Mouse (Mus musculus): ENCODE measurements at regions not wholly inside any gene's neighbourhood (a gene's known extent, or its start where the extent isn't known, plus 50 kb on each side); places are given as distances from the start of the nearest gene placed in this dataset.

DNA sequence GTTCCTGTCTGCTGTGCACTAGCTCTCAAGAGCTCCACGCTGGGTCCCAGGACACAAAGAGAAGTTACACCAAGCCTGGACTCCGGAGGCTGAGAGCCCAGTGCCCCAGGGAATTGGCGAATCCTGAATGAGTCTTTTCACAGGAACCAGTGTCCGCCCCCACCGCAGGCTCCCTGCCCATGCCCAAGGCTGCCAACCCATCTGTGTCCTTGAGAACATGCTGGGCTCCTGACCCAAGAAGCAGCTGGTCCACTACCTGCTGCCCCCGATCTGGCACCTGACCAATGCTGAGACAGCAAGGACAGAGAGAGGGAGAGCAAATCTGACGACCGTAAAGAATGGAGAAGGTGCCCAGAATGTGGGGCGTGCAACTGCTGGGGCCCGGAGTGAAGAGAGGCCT lies 85.2 kb upstream of the Cplx2 start:
- no peak for DNase-seq

DNA sequence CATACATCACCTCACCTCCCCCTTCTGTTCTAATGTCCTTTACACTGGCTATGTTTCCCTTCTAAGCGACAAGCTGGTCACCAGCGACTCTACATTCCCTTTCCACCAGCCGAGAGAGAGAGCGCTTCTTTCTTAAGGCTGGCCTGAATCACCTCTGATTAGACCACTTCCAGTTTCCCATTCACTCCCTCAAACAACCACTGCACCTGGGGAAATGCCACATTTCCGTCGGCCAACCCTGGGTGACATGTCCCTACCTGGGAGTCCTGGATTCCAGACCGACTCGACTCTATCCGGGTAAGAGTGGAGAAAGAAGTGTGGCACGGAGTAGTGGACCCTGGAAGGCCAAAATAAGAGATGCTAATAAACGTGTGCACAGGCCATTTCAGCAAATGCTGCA lies 84.5 kb upstream of the Cplx2 start:
- DNase-seq = no peak

DNA sequence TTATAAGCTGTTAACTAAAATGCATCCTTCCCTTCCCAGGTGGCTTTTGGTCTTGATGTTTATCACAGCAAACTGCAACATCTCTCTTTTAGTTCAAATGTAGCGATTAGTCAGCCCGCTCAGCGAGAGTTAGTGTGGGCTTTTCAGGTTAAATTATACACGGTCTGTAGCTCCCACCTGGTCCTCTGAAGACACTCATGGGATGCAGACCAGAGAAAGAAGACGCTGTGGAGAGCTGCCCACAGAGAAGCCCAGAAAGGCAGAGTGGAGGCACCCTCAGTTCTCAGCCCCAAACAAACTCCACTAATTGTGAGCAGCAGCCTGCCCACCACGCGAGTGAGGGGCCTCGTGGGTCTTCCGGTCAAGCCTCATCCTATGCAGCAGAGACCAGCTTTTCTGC lies 81.1 kb upstream of the Cplx2 start:
- DNase-seq = no peak

DNA sequence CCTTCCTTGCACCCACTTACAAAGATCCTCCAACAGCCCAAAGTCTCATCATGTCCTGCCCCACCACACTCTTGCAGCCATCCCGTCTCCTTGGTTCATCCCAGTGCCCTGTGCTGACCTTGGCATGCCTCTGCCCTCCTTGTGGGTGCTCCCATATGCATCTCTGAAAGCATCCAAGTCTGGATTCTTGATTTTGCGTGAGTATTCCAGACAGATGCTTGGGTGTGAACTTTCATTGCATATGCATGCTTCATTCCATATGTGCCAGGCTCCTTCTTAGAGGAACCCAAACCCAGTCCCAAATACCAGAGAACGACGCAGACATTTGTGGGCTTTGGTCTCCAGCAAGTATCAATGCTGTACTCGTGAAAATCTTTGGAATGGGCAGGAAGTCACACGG lies 78.8 kb upstream of the Cplx2 start:
- DNase-seq = no peak

DNA sequence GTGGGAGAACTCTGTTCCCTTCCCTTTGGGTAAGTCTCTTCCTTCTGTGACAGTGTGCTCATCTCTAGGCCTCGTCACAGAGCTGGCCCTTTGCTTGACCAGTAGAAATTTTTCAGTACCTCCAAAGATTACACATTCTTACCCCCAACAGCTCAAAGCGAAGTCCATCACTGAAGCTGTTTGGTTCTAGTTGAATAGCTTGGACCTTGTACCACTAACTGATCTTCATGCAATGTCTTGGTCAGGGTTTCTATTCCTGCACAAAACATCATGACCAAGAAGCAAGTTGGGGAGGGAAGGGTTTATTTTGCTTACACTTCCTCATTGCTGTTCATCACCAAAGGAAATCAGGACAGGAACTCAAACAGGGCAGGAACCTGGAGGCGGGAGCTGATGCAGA lies 78.1 kb upstream of the Cplx2 start:
- DNase-seq = no peak

DNA sequence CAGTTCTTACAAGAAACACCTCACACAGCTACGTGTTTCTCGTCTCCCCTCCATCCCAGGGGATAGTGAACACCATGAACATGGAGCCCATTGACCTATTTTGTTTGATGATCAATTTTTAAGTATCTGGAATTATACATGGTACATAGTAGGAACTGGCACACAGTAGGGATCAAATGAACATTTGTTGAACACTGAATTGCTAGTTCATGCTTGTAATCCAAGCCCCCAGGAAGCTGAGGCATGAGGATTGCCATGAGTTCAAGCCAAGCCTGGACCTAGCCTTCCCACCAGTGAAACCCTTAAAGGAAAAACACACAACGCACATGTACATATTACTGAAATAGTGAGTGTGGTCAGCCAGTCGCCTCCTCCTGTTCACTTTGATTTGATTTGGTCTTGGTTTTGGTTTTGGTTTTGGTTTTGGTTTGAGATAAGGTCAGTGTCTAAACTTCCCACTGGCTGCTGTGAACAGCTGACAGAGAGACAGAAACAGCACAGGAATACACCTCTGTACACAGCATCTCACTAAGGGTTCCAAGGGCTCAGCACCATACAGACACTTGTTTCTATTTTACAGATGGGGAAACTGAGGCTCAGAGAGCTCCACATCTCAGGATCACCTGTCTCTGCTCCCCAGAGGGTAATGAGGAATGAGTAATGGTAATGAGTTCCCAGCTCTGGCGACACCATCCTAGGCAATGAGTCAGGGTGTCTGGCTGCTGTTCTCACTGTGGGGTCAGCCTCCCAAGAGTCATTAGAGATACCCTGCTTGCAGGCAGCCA lies 75.5 kb upstream of the Cplx2 start:
- DNase-seq = no peak

DNA sequence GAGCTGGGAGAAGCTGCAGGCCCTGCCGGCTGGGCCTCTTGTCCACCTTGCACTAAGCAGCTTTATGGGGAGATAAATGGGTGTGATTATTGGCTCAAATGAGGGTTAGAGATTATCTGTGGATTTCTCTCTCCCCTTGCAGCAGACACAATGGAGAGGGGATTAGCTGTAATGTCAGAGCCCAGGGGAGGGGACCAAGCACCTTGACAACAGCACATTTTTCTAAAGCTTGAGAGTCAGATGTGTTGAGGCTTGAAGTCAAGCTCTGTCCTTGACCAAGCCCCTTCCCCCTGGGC lies 74.9 kb upstream of the Cplx2 start:
- no peak for DNase-seq

DNA sequence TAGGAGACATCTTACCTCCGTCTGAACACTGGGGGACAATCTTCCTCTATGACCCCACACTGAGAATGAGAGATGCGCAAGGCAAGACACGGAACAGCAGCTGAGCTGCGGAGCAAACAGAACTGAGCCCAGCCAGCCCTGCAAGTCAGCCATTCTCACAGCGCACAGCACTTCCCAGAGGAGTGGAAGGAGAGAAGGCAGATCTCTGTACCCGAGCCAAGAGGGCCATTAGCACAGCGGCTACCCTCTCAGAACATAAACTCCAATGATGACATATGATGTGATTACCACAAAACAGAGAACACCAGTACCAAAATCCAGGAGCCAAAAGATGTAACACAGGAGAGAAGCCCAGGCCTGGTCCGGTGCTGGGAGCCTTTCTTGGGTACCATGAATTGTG lies 72.3 kb upstream of the Cplx2 start:
- DNase-seq = no peak

DNA sequence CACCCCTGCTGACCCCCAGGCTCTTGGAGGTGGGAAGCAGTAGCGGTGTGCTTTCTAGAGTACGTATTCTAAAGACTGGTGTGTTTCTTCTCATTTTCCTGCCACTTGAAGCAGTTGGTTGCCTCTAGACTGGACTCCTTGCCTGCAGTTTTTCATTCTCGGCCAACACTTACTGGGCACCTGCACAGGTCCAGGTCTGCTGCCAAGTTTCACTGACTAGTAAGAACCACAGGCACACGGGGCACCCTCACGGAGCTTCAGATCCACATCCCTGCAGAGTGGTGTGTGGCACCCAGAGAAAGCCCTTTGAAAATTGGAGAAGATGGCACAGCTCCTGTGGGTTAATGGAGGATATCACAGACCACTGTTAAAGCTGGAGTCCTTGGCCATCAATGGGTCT lies 71.9 kb upstream of the Cplx2 start:
- DNase-seq = no peak

DNA sequence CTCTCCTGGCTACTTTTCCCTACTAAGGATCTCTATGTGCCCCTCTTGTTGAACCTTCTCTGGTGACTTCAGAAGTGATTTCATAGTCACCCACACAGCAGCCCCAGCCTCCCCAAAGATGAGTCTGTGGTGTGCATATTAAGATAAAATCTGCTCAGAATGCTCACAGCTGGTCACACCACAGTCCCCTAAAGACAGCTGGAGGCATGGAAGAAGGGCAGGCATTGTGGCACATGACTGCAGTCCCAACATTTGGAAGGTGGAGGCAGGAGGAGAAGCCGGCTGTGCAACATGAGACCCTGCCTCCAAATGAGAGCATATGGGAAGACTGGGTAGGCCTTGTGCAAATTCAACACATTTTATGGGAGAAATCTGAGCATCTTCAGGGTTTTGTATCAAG lies 70.0 kb upstream of the Cplx2 start:
- DNase-seq = no peak

DNA sequence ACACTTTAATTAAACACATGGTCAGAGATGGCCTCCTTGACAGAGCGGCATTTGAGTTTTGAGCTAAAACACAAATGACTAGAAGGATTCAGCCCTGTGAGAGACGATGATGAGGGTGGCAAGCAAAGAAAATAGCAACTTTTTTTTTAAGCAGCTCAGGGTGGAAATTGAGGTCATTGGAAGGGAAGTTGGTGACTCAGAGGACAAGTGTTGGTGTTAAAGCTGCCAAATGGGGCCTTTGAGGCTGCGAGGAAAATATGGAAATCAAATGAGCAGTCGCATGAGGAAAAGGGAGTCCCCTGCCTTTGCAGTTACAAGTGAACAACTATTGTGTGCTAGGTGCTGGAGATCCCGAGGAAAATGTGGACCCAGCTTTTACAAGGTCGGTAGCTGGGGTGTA lies 69.5 kb upstream of the Cplx2 start:
- no peak for DNase-seq

DNA sequence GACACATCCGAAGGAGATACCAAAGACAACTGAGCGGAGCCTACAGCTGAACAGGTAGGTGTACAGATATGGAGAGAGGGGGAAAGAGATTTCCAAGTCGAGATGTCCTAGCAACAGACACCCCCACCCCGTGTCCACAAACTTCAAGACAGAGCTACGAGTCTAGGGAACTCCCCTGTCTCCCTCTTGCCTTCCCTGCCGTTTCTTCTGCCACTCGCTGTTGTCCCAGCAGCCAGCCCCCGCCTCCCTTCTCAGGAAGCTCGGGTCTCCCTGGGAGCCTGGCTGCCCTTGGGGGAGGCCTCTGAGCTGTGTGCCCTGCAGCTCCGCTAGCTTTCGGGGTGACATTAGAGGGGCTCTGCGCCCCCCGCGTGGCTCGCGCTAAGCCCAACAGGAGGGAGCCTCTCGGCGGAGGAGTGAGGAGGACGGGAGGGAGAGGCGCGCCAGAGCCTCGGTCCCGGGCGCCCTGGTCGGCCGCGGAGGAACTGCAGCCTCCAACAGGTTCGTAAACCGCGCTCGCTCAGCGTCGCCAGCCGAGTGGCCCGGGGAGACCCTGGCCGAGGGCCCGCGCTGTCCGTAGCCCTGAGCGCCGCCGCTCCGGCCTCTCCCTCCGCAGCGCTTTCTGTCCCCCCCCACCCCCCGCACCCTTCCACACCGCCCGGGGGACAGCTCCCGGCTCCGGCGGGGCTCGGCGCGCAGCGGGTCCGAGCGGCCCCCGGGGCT lies 68.6 kb upstream of the Cplx2 start:
- DNase-seq = peak; percentile 52 to 58

DNA sequence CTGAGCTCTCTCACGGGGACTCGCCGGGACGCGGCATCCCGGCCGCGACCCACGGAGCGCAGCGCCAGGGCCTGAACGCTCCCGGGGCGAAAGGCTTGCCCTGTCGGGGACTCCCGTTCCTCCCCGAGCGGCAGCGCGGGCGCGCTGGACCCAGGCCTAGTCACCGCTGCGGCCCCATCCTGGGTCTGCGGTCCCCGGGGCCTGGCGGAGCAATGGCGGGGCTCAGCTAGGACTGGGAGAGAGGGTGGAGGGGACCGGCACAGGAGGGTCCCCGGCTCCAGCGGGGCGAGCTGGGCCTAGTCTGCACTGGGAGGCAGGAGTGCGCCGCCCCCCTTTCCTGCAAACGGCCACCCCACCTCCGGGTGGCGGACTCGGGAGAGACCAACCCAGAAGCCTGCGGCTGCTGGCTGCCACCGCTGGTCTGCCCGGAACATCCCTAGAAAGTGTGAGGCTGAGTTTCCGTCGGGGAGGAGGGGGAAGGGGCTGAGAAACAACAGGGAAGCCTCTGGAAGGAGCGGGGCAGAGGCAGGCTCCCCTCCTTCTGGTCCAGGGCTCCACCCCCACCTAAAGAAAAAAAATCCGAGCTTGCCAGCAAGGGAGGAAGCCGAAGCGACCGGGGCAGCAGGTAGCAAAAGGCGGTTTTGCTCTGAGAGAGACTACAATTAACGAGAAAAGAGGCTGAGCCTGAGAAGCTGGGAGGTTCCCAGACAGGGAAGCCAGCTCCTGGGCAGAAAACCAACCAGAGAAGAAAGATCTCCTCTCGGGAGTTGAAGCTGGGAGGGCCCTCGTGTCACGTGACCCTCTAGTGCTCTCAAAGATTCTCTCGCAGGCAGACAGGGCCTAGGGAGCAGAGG lies 67.9 kb upstream of the Cplx2 start:
- DNase-seq = peak; percentile 80 to 86

DNA sequence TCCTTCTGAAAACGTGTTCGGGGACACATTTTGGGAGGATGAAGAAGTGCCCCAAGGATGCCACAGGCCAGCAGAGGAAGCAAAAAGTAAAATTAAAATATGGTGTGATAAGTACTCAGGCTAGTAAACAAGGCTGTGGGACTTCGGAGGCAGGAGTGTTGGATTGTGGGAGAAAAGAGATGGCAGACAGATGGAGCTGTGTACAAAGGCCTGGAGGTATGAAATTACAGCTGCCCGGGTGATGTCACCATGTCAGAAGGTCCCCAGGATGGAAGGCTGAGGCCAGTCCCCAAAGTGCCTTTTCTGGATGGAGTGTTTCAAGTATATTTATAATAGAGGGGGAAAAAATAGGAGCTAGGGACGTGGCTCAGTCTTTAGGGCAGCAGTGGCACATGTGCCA lies 66.9 kb upstream of the Cplx2 start:
- no peak for DNase-seq

DNA sequence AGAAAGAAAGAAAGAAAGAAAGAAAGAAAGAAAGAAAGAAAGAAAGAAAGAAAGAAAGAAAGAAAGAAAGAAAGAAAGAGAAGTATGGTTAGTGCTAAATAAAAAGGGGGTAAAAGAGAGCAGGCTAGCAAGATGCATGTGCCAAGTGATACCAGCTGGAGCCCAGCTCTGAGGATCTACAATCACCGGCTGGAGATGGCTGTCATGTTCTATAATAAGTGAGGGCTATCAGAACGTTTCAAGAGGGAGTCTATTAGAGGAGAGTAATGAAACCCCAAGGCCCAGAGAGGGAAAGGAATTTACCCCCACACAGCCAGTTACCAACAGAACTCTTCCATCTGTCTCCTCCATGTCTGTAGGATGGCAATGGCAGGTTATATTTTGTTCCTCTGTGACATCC lies 62.6 kb upstream of the Cplx2 start:
- DNase-seq = no peak

DNA sequence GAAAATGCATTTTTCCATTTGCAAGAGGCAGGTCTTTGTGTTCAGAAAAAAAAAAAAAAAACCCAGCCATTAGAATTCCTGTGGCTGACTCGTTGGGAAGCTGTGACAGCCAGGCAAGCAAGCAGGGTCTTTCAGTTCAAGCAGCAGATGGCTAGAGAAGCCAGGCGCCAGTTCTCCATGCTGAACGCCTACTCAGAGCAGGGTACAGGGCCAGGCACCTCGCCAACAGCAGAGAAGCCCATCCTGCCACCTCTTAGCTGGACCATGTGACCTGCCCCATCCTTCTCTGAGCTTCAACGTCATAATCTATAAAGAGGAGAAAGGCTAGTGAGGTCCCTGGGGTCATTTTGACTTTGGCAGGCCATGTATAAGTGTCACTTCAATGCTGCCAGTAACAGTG lies 61.8 kb upstream of the Cplx2 start:
- peak; percentile 55 to 86 for DNase-seq

DNA sequence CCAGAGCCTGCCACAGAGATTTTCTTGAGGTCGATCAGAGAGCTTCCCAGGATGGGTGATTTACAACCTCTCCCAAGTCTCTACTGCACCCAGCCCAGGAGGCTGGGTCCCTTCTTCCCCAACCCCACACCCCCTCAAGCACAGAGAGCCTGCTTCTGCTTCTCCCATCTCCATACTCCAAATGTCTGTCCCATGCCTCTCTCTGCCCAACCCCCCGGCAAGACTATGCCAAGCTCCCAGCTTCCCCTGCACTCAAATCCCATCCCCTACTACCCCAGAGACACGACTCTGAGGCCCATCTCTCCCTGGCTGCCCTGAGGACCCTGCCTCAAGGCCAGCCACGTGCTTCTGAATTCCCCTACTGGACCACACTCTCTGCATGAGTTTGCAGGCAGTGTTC lies 61.0 kb upstream of the Cplx2 start:
- DNase-seq = no peak

DNA sequence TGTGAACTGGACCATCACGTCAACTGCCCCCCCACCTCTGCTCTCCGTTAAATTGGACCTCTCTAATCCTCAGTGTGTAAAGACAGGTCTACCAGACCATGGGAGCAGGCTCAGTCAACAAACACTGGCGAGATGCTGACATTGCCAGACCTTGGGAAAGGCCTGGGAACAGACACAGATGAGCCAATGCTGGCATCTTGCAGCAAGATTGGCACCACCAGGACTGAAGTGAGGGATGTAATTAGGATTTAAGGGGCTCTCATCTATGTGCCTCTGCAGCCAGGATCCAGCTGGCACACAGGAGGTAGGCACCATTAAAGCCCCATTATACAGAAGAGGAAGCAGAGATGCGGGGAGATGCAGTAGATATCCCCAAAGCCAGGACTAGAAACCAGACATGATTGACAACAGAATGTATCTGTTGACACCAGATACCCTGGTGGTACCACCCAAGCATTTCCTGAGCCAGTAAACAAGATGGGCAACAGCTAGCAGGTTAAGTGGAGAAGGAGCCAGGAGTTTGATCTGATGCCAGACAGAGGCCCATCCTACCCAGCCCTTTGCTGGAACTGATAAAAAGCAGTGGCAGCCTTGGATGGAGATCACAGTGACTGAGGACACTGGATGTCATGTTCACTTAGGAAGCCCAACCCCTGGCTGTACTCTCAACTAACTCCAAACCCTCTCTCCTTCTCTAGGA lies 59.7 kb upstream of the Cplx2 start:
- DNase-seq = no peak

DNA sequence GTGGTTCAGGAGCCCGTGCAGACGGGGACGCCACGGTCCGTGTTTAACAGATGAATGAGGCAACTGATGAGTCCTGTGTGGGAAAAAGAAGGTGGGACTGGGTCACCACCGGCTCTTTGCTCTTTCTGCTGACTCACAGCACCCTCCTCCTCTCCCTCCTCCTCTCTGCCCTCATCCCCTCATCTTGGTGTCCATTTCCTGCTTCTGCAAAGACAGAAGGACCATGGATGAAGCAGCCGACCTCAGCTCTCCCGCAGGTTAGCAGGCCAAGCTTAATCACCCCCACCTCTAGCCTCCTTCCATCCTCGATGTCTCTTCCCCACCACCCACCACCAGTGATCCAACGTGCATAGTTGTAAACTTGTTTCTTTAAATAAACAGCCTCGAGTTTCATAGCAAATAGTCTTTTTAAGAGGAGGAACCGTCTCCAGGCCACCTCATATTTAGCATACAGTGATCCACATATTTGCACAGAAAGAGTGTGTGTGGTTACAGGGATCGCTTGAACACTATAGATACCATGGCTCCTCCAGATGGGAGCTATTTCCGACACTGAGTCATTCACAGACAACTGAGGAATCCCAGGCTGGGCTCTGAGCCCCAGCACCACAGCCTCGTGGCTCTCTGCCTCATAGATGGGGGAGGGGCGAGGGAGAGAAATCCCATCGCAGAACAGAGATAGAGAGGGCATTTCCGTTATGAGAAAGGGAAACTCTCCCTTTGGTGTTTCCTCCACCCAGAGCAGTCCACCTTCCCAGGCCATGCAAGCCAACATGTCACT lies 58.6 kb upstream of the Cplx2 start:
- peak; percentile 67 to 84 for DNase-seq

DNA sequence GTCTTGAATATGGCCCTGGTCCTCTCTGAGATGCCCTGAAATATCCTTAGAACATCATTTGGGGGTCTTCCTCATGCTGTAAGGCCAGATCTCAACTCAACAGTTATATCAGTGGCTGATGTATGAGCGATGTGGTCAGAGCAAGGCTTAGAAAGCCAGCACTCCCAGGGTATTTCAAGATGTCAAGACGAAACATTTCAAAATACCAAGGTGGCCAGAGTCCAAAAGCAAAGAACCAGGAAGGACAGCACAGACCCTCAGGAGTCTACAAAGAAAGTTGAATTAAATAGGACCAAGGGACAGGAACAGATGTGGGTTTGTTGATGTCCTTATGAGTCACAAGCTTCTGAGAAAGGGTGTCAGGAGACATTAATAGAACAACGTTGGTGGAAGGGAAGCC lies 55.8 kb upstream of the Cplx2 start:
- DNase-seq = no peak

DNA sequence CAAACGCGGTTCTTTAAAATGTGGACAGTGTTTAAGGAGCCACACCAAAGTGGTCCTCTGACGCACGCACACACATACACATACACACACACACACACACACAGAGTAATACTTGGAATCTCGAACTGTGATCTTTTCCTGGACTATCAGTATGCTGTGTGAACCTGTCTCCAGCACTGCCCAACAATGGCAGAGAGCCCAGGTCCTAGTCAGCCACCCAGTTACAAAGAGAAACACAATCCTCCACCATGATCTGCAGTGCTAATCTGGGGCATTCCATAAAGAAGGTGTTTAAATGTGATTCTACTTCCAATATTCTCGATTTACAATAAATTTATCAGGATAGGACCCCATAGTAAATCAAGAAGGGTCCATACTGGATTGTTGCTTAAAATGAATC lies 54.2 kb upstream of the Cplx2 start:
- DNase-seq = no peak

DNA sequence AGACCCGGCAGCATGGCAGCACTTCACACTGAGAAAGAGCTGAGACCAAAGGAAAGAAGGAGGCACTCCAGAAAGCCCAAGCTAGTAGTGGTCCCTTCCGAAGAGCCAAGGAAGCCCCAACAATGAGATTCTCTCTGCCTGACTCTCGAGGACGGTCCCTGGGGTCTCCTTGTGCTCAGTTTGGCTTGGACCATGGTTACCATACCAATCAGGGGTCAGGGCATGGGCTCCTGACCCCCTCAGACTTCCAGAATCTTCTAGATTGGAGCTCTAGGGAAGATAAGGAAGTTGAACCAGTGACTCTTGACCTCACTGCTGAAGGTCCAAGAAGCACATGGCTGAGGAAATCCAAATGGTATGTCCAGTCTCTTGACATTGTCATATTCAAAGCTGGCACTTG lies 53.0 kb upstream of the Cplx2 start:
- DNase-seq = no peak

DNA sequence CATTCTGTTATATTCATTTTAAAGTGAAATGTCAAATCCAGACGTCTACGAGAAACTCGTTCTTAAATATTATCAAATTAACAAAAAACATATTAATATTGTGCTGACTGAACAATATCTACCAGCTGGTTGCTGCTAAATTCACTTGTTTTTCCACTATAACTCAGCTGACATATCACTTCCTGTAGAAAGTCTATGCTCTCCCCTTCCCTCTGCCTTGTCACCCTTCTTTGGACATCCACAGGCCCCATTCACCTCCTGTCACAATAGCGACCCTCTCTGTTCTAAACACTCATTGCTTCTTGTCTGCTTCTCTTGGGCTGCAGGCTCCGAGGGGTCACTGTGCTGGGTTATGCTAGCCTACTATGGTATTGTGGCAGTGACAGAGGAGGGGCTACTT lies 52.5 kb upstream of the Cplx2 start:
- no peak for DNase-seq
